Mouse (Mus musculus): ENCODE data around the gene Sh2d1b1. TPM values are rescaled to one million over a fixed set of nuclear protein-coding genes. Genes with fewer than 3 reads are reported as not detected.

The Sh2d1b1 gene
- polyA plus RNA-seq (2017; shearing (Covaris generic)): not detected

GRCm38 (mm10) chr1:170277016-170277415 lies at the start of gene Sh2d1b1:
Gene Sh2d1b1, plus strand, starts transcription at chr1:170277320.

GRCm38 (mm10) chr1:170232688-170233087 lies 44.4 kb upstream of the Sh2d1b1 start, which contains the start of gene Sh2d1b2:
Gene Sh2d1b2, plus strand, starts transcription at chr1:170232749.

GRCm38 (mm10) chr1:170306232-170306631 lies 29.1 kb downstream of the Sh2d1b1 start, which contains the start of gene Gm7694:
Gene Gm7694, minus strand, starts transcription at chr1:170306332.

GRCm38 (mm10) chr1:170308503-170308902 lies 31.4 kb downstream of the Sh2d1b1 start, which contains the start of gene Spata46:
Gene Spata46, plus strand, starts transcription at chr1:170308803.

Other genes starting within 250 kb of the Sh2d1b1 start
- not detected for gene Ddr2, start 166.6 kb upstream of the Sh2d1b1 start, polyA plus RNA-seq (2017; shearing (Covaris generic))
- gene Uap1, start 102.4 kb upstream of the Sh2d1b1 start, polyA plus RNA-seq (2017; shearing (Covaris generic)): 11.6 TPM
- 5.7 TPM for gene Uhmk1, start 61.9 kb upstream of the Sh2d1b1 start, polyA plus RNA-seq (2017; shearing (Covaris generic))
- gene Sh2d1b2, start 44.6 kb upstream of the Sh2d1b1 start, polyA plus RNA-seq (2017; shearing (Covaris generic)): not detected
- gene Gm7694, start 29.0 kb downstream of the Sh2d1b1 start, polyA plus RNA-seq (2017; shearing (Covaris generic)): not detected
- gene Spata46, start 31.5 kb downstream of the Sh2d1b1 start, polyA plus RNA-seq (2017; shearing (Covaris generic)): not detected